In the genomic region with DNA sequence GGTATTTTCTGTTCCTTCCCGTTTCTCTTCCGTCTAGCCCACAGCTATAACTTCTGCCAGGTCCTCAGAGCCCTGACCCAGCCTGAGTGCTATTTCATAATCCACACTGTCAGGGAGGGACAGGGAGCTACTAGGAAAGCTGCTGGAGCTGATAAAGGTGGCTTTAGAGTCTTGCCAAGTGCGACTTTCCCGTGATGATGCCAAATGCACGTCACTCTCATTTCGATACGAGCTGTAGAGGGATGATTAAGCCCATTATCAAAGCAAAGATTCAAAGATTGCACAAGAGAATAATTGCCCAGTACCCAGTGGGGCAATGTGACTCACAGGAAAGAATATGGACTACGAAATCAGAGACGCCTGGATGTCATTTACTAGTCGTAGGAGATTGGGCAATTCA, we compare ENCODE assay signal across 11 mouse cellular contexts.
DNase-seq lines count a peak whose midpoint lies in the region; ATAC-seq and TF ChIP-seq lines count a peak whose summit lies in the region.
"Had no signal": no experiment of that assay in that cellular context is flagged by ENCODE, and none has a peak within 500 bp of the region (broad histone marks: within the 10 kb centered on the region; RNA-seq: fewer than 3 reads in every experiment).

No protein-coding gene starts in this region.

- DNase-seq in layer of hippocampus, adult 2 months (ENCODE audit: low spot score in 2 of 2), result no peak
- no peak for DNase-seq in layer of hippocampus, adult 9-11 months
- peak; percentile 74 to 81 for DNase-seq in adrenal gland, postnatal 36 days
- peak; percentile 32 to 53 for DNase-seq in heart, postnatal 36 days
- DNase-seq in thymus, postnatal 14 days, result no peak
- DNase-seq in kidney, postnatal 36 days, result no peak
- no peak for DNase-seq in testis, postnatal 14 days (ENCODE audit: low spot score)
- DNase-seq: kidney, postnatal 10 days had no signal

- H3K27ac ChIP-seq in layer of hippocampus, adult 2 months, result peak overlapping the region; percentile 52; the same call in 1 of the 2 replicates
- H3K27ac ChIP-seq: limb, embryonic 13.5 days; neural tube, embryonic 12.5 days had no signal

- ATAC-seq in megakaryocyte progenitor cell, adult 5-6 weeks (replicated peaks; ENCODE audit: poor library complexity), result peak; percentile 88

- no peak overlapping the region for H3K4me3 ChIP-seq in layer of hippocampus, adult 2 months
- H3K4me3 ChIP-seq: limb, embryonic 13.5 days; neural tube, embryonic 12.5 days had no signal

- no peak for TF ChIP-seq CTCF in layer of hippocampus, adult 2 months (conservative IDR thresholded peaks at IDR 0.05)

- intact Hi-C loops in heart, postnatal 36 days (cut with DNase I), result no loop called here

Comparison
In these comparisons a context has a peak if more than half of its experiments do, and no peak if none do; other contexts are left out.
1. DNase-seq: peak in adrenal gland, postnatal 36 days (2 of 2) and heart, postnatal 36 days (2 of 2); none in layer of hippocampus, adult 2 months (0 of 2), layer of hippocampus, adult 9-11 months (single experiment), thymus, postnatal 14 days (single experiment), kidney, postnatal 36 days (0 of 2) and testis, postnatal 14 days (single experiment).